Mouse (Mus musculus): ENCODE results near the gene Hells.

Gene Hells

GRCm38 (mm10) chr19:38930788-38931565, at the start of gene Hells:
Hells (plus strand) TSS chr19:38930915.
- DNase-seq (ENCODE audit: low read depth) = peak; percentile 86

- no peak for DNase-seq (ENCODE audit: low read depth)
Measured at GRCm38 (mm10) chr19:38901146-38902135, 29.3 kb upstream of the Hells start.

GRCm38 (mm10) chr19:38902501-38902900, 28.2 kb upstream of the Hells start:
- DNase-seq (ENCODE audit: low read depth) = no peak

GRCm38 (mm10) chr19:38913786-38914185, 16.9 kb upstream of the Hells start:
- DNase-seq (ENCODE audit: low read depth) = no peak

GRCm38 (mm10) chr19:38914926-38915325, 15.8 kb upstream of the Hells start:
- DNase-seq (ENCODE audit: low read depth) = no peak

GRCm38 (mm10) chr19:38915677-38916076, 15.0 kb upstream of the Hells start:
- DNase-seq (ENCODE audit: low read depth) = peak; percentile 38

GRCm38 (mm10) chr19:38928481-38929158, 2.1 kb upstream of the Hells start:
- no peak for DNase-seq (ENCODE audit: low read depth)

- DNase-seq (ENCODE audit: low read depth) = no peak
Measured at GRCm38 (mm10) chr19:38929471-38930251, 1.1 kb upstream of the Hells start.

- DNase-seq (ENCODE audit: low read depth) = no peak
Measured at GRCm38 (mm10) chr19:38930252-38930787, 395 bp upstream of the Hells start.

GRCm38 (mm10) chr19:38931566-38931890, 813 bp downstream of the Hells start:
- DNase-seq (ENCODE audit: low read depth) = peak; percentile 27

GRCm38 (mm10) chr19:38944590-38945307, 14.0 kb downstream of the Hells start:
- no peak for DNase-seq (ENCODE audit: low read depth)

GRCm38 (mm10) chr19:38970741-38971140, 40.0 kb downstream of the Hells start:
- DNase-seq (ENCODE audit: low read depth) = no peak

GRCm38 (mm10) chr19:38972581-38972980, 41.9 kb downstream of the Hells start:
- no peak for DNase-seq (ENCODE audit: low read depth)

- DNase-seq (ENCODE audit: low read depth) = no peak
Measured at GRCm38 (mm10) chr19:38973666-38974065, 43.0 kb downstream of the Hells start.

- no peak for DNase-seq (ENCODE audit: low read depth)
Measured at GRCm38 (mm10) chr19:38976269-38976668, 45.6 kb downstream of the Hells start.

GRCm38 (mm10) chr19:38981966-38982365, 51.3 kb downstream of the Hells start:
- DNase-seq (ENCODE audit: low read depth) = peak; percentile 37

- no peak for DNase-seq (ENCODE audit: low read depth)
Measured at GRCm38 (mm10) chr19:38998248-38998647, 67.5 kb downstream of the Hells start.

GRCm38 (mm10) chr19:38998676-38999075, 68.0 kb downstream of the Hells start:
- DNase-seq (ENCODE audit: low read depth) = no peak

- DNase-seq (ENCODE audit: low read depth) = no peak
Measured at GRCm38 (mm10) chr19:39005132-39005531, 74.4 kb downstream of the Hells start.

- DNase-seq (ENCODE audit: low read depth) = no peak
Measured at GRCm38 (mm10) chr19:39006715-39007114, 76.0 kb downstream of the Hells start, which contains the start of gene Cyp2c55. Cyp2c55 (plus strand) TSS chr19:39007019.
